Mouse (Mus musculus): Measurements from ENCODE around the gene Rtn3.

Rtn3 gene

GRCm38 (mm10) chr19:7484076-7484475 lies 995 bp upstream of the Rtn3 start:
- peak; percentile 43 for DNase-seq (ENCODE audit: low spot score)

DNA sequence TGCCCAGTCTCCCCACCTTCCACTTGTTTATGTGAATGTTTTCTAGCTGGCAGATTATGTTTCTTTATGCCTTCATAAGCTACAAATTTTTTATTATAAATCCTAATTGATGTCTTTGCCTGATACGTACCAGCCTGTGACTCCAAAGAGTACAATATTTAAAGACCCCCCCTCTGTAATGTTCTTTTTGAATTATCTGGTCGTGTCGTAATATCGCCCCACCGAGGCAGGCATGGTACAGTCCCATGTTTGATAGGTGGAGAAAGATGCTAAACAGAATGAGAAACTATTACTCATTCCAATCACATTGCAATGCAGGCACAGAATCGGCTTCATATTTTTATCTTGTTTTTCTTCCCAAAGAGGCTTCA lies 416 bp upstream of the Rtn3 start:
- peak; percentile 71 for DNase-seq (ENCODE audit: low spot score)

DNA sequence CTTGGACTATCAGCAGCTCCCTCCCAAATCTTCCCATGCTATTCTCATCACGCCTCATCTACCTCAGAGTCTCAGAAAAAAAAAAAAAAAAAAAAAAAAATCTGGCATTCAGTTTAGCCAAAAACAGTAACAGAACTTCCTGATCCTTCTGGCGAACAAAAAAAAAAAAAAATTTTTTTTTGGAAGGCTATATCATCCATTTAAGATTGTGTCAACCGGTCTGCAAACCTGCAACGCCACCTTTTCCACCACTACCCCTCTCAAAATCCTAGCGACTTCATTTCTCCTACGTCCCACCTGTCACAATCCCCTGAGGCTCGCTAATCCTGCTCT lies 849 bp downstream of the Rtn3 start:
- no peak for DNase-seq (ENCODE audit: low spot score)

- DNase-seq (ENCODE audit: low spot score) = peak; percentile 22
Measured at GRCm38 (mm10) chr19:7481541-7482265, 1.4 kb downstream of the Rtn3 start.

DNA sequence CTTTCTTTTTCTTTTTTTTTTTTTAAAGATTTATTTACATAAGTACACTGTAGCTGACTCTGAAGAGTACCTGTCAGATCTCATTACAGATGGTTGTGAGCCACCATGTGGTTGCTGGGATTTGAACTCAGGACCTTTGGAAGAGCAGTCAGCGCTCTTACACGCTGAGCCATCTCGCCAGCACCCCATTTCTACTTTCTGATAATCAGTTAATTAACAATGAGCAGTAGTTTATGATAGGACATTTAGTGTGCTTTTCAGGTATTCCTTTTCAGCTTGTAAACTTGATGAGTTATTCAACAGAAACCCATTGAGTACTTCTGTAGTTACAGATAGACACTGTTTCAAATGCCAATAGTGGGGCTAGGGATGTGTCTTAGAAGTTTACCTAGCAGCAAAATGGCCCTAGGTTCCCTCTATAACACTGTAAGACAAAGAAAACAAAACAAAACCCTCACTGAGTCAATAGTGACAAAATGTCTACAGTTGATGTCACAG lies 3.3 kb downstream of the Rtn3 start:
- DNase-seq (ENCODE audit: low spot score) = no peak

- no peak for DNase-seq (ENCODE audit: low spot score)
Measured at GRCm38 (mm10) chr19:7470643-7471042, 12.4 kb downstream of the Rtn3 start.

DNA sequence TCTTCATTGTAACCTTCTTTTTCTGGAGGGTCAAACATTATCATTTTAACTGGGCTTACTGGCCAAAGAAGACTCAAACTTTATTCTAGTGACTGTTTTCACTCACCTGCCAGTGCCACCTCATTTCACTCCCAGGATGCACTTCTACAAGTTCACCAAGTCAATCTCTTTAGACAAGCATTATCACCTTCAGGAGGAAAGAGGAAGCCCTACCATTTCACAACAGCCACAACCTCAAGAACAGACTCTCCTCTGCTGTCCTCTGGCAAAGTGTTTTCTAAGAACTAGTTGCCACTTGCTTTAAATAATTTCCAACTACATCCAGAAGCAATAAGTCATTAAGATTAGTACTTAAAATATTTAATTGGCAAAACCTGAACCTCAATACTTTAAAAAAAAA lies 15.2 kb downstream of the Rtn3 start:
- DNase-seq (ENCODE audit: low spot score) = no peak

DNA sequence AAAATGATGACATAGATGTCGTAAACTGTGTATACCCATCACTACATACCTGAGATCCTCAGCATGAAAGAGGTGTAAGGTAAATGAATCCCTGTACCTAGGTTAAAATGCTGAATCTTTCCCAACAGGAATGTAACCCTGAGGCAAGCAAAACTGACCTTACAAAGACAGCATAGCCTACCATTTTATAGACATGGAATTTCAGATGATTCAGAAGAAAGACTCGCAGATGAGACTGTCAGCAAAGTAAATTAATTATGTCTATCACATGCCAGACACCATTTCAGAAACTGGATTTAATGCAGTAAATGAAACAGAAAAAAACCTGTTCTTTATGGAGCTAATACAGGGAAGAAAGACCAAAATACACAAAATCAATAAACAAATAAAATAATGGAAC lies 23.7 kb downstream of the Rtn3 start:
- no peak for DNase-seq (ENCODE audit: low spot score)

DNA sequence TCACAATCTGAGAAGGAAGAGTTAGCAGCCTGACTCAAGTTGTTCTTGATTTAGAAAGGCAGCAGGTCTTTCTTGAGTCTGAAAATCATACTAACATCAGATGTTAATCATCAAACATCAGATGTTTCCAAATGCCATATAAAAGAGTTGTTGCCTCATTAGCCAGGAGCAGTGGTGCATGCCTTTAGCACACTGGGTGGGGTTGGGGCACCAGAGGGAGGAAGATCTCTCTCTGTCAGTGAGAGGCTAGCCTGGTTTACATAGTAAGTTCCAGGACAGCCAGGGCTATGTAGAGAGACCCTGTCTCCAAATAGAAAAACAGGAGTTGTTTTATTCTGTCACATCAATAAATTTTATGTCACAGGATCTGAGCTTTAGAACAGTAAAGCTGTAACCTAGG lies 24.2 kb downstream of the Rtn3 start:
- no peak for DNase-seq (ENCODE audit: low spot score)

GRCm38 (mm10) chr19:7456803-7457202 lies 26.3 kb downstream of the Rtn3 start:
- DNase-seq (ENCODE audit: low spot score) = no peak

DNA sequence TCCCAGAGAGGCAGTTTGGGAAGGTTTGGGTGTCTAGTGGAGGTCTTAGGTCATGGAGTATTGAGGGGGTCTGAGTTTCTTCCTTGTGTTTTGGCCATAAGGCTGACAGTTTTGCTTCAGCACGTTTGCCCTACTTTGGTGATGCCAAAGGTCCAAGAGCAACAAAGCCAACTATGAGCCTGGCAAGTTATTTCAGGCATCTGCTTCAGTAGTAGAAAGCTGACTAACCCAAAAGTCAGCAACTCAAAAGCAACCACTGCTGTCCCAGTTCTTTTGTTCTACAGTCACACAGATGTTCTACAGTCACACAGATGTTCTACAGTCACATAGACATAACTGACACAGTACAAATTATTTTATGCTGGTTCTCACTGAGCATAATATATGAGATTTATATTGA lies 37.5 kb downstream of the Rtn3 start:
- no peak for DNase-seq (ENCODE audit: low spot score)

- DNase-seq (ENCODE audit: low spot score) = no peak
Measured at GRCm38 (mm10) chr19:7445105-7445504, 38.0 kb downstream of the Rtn3 start.

GRCm38 (mm10) chr19:7441493-7441892 lies 41.6 kb downstream of the Rtn3 start:
- no peak for DNase-seq (ENCODE audit: low spot score)

GRCm38 (mm10) chr19:7438295-7438694 lies 44.8 kb downstream of the Rtn3 start:
- no peak for DNase-seq (ENCODE audit: low spot score)

- DNase-seq (ENCODE audit: low spot score) = no peak
Measured at GRCm38 (mm10) chr19:7436061-7436970, 46.8 kb downstream of the Rtn3 start.

DNA sequence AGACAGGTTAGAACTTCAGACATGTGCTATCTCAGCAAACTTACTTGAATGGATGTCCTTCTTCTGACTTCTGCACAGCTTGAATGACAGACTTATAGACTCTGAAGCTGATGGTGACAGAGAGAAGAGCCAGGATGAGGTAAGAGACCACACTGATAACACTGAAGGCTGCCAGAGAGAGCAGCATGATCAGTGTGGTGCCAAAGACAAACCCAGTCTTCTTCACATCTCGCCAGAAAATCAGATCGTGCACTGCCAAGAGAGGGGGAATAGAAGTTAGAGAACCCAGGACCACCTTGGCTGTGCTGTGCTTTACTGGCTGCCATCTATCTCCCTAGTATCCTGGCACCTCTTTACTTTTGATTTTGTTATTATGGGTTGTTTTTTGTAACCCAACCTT lies 48.2 kb downstream of the Rtn3 start:
- no peak for DNase-seq (ENCODE audit: low spot score)

GRCm38 (mm10) chr19:7425398-7425775 lies 57.7 kb downstream of the Rtn3 start:
- DNase-seq (ENCODE audit: low spot score) = no peak

DNA sequence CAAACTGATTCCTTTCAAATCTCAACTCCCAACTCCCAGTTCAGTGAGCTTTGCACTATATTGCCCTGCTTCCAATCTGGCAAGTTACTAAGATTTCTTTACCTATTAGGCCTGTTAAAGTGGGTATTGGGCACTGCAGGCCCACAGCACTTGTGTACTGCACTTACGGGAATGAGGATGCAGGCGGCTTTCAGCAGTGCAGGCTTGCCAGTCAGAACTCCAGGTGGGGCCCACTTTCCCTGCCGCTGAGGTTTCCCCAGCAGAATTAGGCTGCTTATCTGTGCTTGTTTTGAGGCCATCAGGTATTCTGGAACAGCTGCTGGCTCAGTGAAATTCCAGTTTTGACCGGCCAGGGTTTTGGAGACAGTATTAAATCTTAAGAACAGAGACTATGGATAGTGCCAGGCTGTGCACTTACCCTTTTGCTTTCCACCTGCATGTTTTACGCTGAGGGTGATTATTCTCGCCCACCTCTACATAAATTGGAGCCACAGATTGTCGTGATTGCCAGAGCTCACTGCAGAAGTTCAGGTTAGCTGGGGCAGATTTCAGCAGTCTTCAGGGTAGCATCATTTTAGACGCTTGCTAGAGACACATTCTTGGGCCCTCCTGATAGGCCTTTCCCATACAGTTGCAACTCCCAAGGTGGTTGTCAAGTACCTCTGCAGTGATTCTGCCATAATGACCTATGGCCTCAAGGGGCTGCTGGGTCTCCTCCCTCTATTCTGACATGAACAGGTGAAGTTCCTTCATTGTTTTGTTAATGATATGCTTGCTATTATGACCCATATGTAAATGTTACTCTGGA lies 58.3 kb downstream of the Rtn3 start:
- no peak for DNase-seq (ENCODE audit: low spot score)

DNA sequence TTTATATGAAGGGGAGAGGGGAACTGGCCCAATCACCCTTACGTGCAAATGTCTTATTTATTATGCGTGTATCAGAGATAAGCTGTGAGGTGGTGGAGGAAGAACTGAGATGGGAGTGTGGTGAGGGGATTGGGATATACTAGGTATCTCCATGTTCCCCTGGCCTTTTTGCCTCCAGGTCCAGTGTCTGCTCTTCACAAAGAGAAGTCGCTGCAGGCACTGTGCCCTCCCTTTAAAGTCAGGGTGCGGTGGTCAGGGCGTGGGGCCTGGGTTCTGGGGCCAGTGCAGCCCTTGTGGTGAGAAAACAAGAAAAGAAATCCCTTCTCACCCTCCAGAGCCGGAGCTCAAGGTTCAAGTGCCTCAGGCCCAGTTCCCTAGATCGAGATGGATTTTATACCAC lies 59.0 kb downstream of the Rtn3 start:
- no peak for DNase-seq (ENCODE audit: low spot score)

DNA sequence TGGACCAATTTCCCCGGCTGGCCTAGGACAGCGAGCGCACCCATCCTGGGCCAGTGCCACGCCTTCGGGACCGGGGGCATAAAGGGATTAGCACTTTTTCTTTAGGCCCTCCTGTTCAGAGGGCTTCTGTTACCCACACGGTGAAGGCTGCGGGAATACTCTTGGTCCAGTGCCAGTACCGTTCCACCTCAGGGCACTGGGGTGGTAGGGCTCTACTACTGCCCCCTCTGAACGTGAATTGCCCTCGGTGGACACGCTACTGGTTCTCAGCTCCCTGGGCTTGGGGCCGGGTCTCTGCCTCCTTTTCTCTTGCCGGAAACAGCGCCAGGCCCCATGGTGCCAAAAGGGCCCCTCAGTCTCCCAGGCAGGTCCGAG lies 59.4 kb downstream of the Rtn3 start:
- DNase-seq (ENCODE audit: low spot score) = no peak

- no peak for DNase-seq (ENCODE audit: low spot score)
Measured at GRCm38 (mm10) chr19:7423028-7423655, 59.9 kb downstream of the Rtn3 start.

DNA sequence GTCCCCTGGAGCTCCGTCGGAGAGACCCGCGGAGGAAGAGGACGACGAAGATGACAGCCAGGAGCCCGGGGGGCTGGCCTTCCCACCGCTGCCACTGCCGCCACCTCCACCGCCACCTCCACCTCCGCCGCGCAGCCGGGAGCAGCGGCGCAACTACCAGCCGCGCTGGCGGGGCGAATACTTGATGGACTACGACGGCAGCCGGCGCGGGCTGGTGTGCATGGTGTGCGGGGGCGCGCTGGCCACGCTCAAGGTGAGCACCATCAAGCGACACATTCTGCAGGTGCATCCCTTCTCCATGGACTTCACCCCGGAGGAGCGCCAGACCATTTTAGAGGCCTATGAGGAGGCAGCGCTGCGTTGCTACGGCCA lies 60.4 kb downstream of the Rtn3 start:
- DNase-seq (ENCODE audit: low spot score) = no peak

Measured in layer of hippocampus, adult 9-10 months (tissue).